Mouse (Mus musculus): ENCODE measurements around the gene Pcf11.

Pcf11 gene

DNA sequence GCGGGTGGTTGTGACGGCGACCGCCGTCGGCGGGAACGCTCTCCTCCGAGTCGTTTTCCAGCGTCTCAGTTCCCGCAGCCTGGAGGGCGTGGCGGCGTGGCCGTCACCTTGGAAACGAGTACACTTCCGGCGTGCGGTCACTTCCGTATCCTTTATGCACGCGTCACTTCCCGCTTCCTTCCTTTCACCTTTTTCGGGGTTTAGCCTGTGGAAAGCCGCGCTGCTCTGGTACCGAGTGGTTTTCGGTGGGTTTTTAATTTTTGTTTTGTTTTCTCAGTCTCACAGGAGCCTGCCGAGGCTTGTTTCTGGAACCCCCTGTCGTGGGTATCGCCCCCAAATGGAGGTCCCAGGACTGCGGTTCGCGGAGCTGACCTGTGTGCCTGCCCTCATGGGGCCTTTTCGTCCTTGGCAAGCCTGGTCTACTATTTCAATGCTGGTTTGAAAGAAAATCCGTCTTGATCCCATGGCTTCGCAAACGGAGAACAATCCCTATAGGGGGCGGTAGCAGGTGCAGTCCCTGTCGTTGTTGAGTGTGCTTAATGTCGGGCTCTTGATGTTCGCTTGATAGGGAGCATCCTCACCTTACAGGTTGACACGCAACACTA, 32.6 kb downstream of the Pcf11 start, which contains the start of gene Ankrd42:
Gene Ankrd42 (minus strand): TSS at position 122 of the 605 bp plus-strand sequence.
- DNase-seq (ENCODE audit: low spot score in 2 of 2) = peak; percentile 90 to 91

DNA sequence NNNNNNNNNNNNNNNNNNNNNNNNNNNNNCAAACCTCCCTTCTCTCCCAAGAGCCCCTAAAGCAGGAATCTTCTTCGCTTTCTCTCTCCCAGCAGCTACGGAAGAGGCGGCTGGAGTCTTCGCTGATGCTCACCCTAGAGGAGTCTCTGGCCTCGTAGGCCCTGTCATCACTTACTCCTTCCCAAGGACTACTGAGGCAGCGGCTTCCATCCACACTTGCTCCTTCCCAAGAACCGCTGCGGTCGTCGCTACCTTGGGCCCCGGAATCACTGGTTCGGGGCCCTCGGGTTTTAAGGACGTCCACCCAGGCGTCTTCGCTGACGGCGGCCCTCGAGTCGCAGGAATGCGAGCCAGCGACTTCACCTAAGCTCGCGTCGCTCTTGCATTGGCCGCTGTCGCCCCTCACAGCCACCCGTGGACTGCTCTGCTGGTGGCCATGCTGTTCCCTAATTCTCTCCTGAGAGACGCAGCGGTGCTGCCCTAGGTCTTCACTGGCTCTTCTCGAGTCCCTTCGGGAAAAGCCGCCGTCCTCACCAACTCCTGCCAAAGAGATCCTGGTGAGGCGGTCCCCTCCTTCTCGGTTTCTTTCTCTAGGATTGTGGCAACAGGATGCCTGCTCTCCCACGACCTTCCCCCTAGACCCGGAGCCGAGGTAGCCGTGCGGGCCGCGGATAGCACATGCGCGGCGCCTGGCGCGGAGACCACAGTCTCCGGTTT, 33.3 kb downstream of the Pcf11 start:
- no peak for DNase-seq (ENCODE audit: low spot score in 2 of 2)

DNA sequence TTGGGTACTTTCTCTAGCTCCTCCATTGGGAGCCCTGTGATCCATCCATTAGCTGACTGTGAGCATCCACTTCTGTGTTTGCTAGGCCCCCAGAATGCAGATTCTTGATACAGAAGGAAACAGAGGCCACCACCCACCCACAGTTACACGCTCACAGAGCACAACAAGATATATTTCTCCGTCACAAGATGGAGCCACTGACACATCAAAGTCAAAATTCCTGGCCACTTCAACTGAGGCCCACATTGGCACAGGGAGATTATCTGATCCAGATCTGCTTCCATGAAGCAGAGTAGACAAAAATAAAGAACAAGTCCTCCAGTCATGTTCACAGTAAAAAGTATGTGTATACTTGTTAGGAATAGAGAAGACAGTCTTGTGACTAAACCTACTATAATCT, 39.6 kb downstream of the Pcf11 start:
- DNase-seq (ENCODE audit: low spot score in 2 of 2) = peak in 1 of 2 experiments; percentile 5

DNA sequence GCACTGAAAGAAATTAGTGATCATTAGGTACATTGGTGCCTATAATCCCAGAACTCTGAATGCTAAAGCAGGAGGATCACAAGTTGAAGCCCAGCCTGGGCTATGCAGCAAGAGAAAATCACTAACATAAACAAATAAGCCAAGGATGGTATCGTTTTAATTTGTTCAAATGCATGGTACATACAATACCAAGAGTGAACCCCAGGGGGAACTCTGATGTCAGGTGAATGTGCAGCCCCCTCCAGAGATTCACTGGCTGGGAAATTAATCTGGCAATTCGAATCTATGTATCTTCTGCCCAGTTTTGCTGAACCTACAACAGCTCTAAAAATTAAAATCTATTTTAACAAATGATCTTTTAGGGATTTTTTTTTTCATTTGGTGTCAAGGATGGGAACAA, 45.2 kb downstream of the Pcf11 start:
- DNase-seq (ENCODE audit: low spot score in 2 of 2) = no peak

DNA sequence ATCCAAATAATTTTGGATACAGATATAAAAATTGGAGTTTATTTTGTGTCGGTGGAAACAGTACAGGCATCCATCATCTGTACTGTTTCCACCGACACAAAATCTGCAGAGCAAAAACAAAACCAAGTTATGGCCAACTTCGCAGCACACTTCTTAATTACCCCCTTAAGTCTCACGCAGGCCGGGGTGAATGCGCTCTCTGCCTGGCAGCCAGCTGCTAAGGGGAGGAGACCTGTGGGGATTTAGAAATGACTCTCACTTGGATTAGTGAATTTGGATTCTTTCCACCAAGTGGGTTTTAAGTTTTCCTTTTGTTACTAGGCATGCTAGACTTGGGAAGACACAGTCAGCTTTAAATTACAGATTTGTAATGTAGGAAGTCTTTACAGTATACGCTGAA, 58.9 kb downstream of the Pcf11 start:
- no peak for DNase-seq (ENCODE audit: low spot score in 2 of 2)

DNA sequence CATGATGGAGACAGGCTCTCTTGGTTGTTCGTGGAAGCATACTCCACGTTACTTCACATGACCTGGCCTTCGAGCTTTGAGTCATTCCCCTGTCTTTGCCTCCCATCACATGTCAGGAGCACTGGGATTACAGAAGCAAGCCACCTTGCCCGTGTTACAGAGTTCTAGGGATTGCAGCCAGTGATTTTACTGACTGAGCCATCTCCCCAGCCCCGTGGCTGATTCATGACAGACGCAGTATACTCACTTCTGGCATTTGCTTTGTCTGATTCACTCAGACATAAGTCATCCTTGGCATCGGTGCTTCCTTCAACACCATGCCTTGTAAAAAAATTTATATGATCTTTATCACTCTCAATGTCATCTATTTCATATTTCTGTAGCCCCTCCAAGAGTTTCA, 64.8 kb downstream of the Pcf11 start:
- no peak for DNase-seq (ENCODE audit: low spot score in 2 of 2)

Measured in urinary bladder, postnatal 36 days (tissue).